Mouse (Mus musculus): ENCODE results near the gene Ugcg. TPM values are rescaled to one million over a fixed set of nuclear protein-coding genes. Genes with fewer than 3 reads are reported as not detected.
"Not testable (repeated sequence)": the region's sequence is repeated elsewhere in the genome, so short reads cannot be mapped to it uniquely, and the experiment has no call there.

Ugcg gene
- total RNA-seq, 2 experiments from 2014 or later = 26.8 to 29.2 TPM

DNA sequence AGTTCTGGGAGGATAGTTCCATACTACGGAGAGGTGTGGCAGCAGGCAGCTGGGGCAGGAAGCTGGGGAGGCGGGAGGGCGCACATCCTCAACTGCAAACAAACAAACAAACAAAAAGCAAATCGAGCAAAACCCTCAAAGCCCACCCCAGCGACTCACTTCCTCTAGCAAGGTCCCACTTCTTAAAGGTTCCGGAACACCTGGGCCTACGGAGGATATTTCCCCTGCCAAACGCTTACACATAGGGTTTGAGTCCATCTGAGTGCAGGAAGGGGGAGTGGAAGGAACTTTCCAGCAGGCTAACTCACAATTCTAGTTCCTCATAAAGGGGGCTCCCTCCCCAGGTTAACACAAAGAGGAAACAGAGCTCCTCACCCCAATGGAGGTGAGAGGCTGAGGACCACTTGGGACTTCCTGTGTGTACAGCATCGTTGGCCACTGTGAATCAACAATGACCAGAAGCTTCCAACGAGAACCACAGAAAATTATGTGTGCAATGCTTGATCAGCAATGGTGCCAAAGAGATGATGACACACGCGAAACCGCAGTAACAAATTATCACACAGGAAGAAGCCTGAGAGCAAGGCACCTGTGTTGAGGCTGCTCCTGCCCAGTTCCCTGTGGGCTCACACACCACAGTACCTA is 71.9 kb downstream of the Ugcg start:
- DNase-seq = no peak

DNA sequence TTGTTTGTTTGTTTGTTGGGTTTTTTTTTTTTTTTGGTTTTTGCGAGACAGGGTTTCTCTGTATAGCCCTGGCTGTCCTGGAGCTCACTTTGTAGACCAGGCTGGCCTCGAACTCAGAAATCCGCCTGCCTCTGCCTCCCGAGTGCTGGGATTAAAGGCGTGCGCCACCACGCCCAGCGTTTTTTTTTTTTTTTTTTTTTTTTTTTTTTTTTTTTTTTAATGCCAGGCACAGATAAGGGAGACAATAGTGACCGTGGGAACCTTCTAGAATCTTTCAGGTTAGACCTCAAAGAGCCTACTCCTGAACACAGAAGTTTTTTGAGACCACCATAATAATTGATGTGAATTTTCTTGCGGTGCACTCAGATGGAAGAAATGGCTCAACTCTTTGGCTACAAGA is 72.5 kb downstream of the Ugcg start:
- DNase-seq = not testable (repeated sequence)

DNA sequence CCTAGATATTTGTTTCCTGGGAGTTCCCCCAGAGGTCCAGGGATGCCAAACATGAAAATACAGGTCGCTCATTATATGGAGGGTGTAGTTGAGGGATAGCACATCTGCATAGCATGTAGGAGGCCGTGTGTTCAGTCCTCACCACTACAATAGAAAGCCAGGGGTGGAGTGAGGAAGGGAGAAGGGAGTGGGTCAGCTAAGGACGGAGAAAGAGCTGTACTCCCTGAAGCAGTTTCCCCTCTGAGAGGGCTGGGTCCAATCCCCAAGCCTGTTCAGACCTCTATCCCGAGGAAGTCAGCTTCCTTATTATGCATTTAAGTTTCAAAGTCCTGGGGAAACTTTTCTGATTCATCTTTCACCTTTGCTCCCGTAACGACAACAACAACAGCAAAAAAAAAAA is 73.1 kb downstream of the Ugcg start:
- no peak for DNase-seq

DNA sequence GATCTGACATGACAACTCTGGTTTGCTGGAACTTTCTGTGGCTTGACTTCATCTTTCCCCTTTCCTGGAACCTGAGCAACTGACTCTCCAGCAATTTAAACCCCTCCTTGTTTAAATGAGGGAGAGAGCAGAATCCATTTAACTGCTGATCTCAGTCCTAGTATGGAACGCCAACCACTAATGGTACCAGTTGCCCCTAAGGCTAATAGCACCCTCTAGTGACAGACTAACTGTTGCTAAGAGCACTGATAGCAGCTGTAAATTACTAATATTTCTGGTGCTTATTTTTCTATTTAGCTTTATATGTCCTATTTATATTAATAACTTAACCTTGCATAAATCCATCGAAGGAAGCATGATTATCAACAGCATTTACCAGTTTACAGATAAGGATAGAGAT is 74.4 kb downstream of the Ugcg start:
- no peak for DNase-seq

DNA sequence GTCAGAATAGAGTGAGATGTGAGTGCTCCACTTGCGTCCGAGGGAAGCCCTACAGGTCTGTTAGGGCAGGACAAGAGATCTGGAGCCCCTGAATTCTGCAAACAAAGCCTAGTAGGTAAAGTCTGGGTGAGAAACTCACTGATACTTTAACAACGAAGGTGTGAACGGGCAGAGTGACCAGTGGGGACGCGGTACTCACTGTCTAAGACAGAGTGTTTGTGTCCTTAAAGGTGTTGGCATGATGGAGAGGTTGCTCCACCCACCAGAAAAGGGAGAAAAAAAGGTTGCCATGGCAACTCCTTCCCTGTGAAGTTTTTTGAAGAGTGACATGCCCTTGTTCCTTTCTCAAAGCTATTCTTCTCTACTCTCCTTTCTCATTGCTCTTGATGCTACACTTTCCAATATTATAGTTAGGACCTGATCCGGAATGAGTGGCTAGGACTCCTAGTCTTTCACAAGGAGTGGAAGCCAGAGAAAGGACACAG is 75.6 kb downstream of the Ugcg start:
- no peak for DNase-seq

- no peak for DNase-seq
Measured at GRCm38 (mm10) chr4:59265182-59265581, 76.1 kb downstream of the Ugcg start.

- no peak for DNase-seq
Measured at GRCm38 (mm10) chr4:59265631-59266030, 76.6 kb downstream of the Ugcg start.

Other genes with a start within 250 kb of the Ugcg start
- gene Zkscan16, start 245.6 kb upstream of the Ugcg start, total RNA-seq (2021) = under 1 TPM; 0.21 to 0.25 TPM
- gene Ptgr1, start 202.1 kb upstream of the Ugcg start, total RNA-seq (2021) = 10 to 100 TPM in 1 of 2 experiments, 1 to 10 TPM in 1; 8.5 to 11.4 TPM
- 10 to 100 TPM; 16.4 to 16.8 TPM for gene Dnajc25, start 194.2 kb upstream of the Ugcg start, total RNA-seq (2021)
- gene Gm20503, start 186.0 kb upstream of the Ugcg start, total RNA-seq (2021) = 1 to 10 TPM; 3.4 to 5.1 TPM
- 10 to 100 TPM; 28.8 to 31.8 TPM for gene Gng10, start 154.2 kb upstream of the Ugcg start, total RNA-seq (2021)
- gene AI481877, start 50.3 kb upstream of the Ugcg start, total RNA-seq (2021) = not detected
- gene Susd1, start 249.4 kb downstream of the Ugcg start, total RNA-seq (2021) = 1 to 10 TPM in 1 of 2 experiments, under 1 TPM in 1; 0.71 to 2.4 TPM

Measured in heart, postnatal 4 days (tissue).